Mouse (Mus musculus): ENCODE measurements around the gene Pde4dip. TPM values are rescaled to one million over a fixed set of nuclear protein-coding genes. Genes with fewer than 3 reads are reported as not detected.

Pde4dip gene
- total RNA-seq, 2 experiments from 2014 or later = 2,910 to 3,459 TPM

- DNase-seq (ENCODE audit: low spot score) = peak; percentile 93
These were observed 12.3 kb upstream of the Pde4dip start, which contains the start of gene Sec22b for GRCm38 (mm10) chr3:97900516-97901490. Gene Sec22b, plus strand, starts transcription at chr3:97901190.

GRCm38 (mm10) chr3:97898381-97898780 is 9.9 kb upstream of the Pde4dip start:
- DNase-seq (ENCODE audit: low spot score) = no peak

- DNase-seq (ENCODE audit: low spot score) = no peak
These were observed 6.2 kb upstream of the Pde4dip start for GRCm38 (mm10) chr3:97894695-97895094.

- DNase-seq (ENCODE audit: low spot score) = no peak
These were observed 1.7 kb upstream of the Pde4dip start for GRCm38 (mm10) chr3:97890205-97890604.

GRCm38 (mm10) chr3:97887785-97888167 is 731 bp downstream of the Pde4dip start:
- DNase-seq (ENCODE audit: low spot score) = no peak

- DNase-seq (ENCODE audit: low spot score) = no peak
These were observed 6.9 kb downstream of the Pde4dip start for GRCm38 (mm10) chr3:97881576-97881975.

- DNase-seq (ENCODE audit: low spot score) = peak; percentile 84
These were observed 9.3 kb downstream of the Pde4dip start for GRCm38 (mm10) chr3:97879222-97879621.

GRCm38 (mm10) chr3:97876259-97876658 is 12.2 kb downstream of the Pde4dip start:
- no peak for DNase-seq (ENCODE audit: low spot score)

GRCm38 (mm10) chr3:97874777-97875176 is 13.7 kb downstream of the Pde4dip start:
- no peak for DNase-seq (ENCODE audit: low spot score)

- peak; percentile 75 for DNase-seq (ENCODE audit: low spot score)
These were observed 18.8 kb downstream of the Pde4dip start for GRCm38 (mm10) chr3:97869730-97870129.

- DNase-seq (ENCODE audit: low spot score) = no peak
These were observed 19.8 kb downstream of the Pde4dip start for GRCm38 (mm10) chr3:97868733-97869132.

- DNase-seq (ENCODE audit: low spot score) = peak; percentile 85
These were observed 20.4 kb downstream of the Pde4dip start for GRCm38 (mm10) chr3:97868024-97868689.

- DNase-seq (ENCODE audit: low spot score) = peak; percentile 34
These were observed 21.1 kb downstream of the Pde4dip start for GRCm38 (mm10) chr3:97867221-97868023.

GRCm38 (mm10) chr3:97866696-97867095 is 21.8 kb downstream of the Pde4dip start:
- no peak for DNase-seq (ENCODE audit: low spot score)

- no peak for DNase-seq (ENCODE audit: low spot score)
These were observed 27.6 kb downstream of the Pde4dip start for GRCm38 (mm10) chr3:97860820-97861451.

GRCm38 (mm10) chr3:97859400-97859799 is 29.1 kb downstream of the Pde4dip start:
- no peak for DNase-seq (ENCODE audit: low spot score)

- DNase-seq (ENCODE audit: low spot score) = no peak
These were observed 33.7 kb downstream of the Pde4dip start for GRCm38 (mm10) chr3:97854575-97855384.

GRCm38 (mm10) chr3:97851803-97852202 is 36.7 kb downstream of the Pde4dip start:
- DNase-seq (ENCODE audit: low spot score) = no peak

GRCm38 (mm10) chr3:97847626-97848025 is 40.9 kb downstream of the Pde4dip start:
- DNase-seq (ENCODE audit: low spot score) = no peak

- DNase-seq (ENCODE audit: low spot score) = no peak
These were observed 42.1 kb downstream of the Pde4dip start for GRCm38 (mm10) chr3:97846448-97846847.
